Mouse (Mus musculus) adrenal gland, postnatal 4 days (tissue): ENCODE measurements at regions not wholly inside any gene's neighbourhood (a gene's known extent, or its start where the extent isn't known, plus 50 kb on each side); places are given as distances from the start of the nearest gene placed in this dataset.

Experiments
- DNase-seq, 2 experiments: peaks; one replicate each; pipeline ENCODE4 v3.0.0; 2021 to 2022; ENCODE audit warnings: low spot score in 2 of 2, mixed read lengths in 2 of 2

DNA sequence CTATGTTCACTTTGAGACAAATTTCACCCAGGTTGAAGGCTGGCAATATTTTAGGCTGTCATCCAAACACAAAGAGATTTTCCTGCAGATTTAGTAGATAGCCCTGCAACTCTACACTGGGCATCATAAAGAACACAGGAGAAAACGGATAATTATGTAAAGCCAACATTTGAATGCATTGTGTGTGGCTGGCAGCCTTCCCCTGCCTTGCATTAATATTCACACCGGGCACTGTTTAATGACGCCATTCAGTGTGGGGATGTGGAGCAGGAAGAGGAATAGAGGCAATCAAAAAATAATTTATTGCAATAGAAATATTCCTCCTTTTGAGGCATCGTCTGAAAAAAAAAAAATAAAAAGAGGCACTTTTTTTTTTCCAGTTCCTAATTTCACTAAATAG, 105.7 kb downstream of the Samd5 start:
- DNase-seq, result no peak

DNA sequence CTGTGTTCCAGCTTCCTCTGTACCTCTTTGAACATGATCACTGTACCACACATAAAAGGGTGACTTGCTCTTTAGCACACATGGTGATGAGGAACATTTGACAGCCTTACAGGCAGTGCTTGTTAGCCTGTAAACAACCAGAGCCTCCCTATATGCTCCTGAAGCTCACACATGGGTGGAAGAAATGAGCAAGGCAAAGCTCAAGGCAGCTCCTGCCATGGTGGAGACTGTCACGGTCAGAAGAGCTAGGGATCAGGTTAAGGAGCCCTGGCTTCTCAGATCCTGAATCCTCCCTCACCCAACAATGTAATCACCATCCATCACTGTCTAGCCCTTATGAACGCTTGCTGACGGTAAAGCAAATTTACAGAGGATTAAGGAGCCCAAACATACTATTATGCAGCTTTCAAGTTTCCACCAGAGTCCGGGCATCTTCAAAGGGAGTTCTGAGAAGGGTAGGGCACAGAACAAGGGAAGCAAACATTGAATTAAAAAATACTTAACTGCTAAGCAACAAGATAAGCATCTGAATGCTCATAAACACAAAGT, 117.4 kb downstream of the Samd5 start:
- no peak for DNase-seq

DNA sequence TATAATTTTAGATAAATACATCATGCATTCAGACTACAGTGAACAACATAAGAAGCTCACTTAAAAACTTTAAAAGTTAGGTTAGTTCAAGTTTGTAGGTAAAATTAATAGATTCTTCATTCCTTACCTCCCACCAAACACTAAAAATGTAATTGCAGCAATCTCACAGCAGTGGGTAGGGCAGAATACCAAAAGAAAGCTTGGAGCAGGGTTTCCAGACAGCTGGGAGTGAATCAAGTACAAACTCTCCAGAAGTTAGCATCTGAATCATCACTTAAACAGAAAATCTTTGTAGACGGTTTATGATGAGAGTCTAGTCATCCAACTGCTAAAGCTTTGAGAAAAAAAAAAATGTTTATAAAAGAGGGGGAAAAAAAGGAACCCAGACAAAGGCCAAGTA, 117.9 kb downstream of the Samd5 start:
- DNase-seq, result no peak

DNA sequence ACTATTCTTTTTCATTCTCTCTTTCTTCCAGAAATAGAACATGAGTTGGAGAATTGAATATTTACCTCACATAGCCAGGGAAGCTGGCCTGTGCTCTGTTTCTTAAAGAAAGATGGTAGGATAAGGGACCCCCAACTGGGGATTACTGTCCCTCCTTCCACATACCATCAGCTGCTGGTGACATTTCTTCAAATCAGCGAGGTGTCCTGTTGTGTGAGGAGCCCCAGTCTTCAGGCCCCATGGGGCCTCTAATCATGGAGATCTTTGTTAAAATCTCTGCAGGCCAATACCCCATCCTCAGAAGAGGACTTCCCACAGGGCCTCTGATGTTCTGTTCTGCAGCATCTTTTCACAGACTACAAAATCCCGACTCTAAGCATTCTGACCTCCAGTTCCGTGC, 121.1 kb downstream of the Samd5 start:
- no peak for DNase-seq

DNA sequence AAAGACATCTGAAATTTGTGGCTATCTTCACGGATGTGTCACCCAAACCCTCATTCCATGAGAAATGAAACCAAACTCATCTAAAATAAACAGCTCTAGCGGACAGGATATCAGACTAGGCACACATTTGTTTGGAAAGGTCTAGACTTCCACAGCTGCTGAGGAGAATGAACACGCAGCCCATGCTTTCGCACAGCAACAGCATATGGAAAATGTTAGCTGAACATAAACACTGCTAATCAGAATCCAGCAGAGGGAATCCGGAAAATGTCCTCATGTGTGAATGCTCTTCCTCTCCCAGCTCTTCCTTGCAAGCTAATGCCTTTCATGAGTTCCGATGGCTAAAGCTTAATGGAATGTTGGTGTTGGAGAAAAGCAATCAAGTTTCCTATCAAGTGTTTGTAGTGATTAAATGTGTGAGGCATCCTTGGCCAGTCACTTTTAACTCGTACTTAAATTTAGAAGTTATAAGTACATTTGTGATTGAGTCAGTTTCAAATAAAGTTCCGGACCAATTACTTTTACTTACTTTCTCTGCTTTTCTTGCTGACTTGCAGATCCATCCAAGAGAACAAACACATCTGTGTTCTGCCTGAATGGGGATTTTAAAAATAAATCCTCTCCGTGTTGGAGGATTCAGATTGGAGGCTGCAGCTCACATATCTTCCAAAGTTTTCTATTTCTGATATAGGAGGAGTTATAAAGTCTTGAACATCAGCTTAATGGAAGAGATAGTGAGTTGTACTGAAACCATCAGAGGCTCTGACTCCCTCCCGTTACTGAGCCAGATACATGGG, 124.9 kb downstream of the Samd5 start:
- no peak for DNase-seq

DNA sequence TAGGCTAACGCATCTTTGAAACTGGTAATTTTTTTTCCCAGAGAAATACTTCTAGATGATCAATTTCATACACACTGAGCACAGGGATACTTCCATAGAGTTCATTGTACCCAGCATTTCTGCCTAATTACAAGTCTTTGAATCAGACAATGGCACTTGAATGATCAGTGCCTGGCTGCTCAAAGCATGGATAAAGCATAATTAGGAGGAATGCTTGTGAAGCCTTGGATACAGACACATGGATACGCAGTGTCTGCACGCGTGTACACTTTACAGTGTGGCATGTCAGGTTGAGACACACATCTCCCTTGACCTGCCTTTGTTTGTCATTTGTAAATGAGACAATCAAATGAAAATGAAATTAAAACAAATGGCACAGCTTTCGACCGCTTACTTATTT, 129.2 kb downstream of the Samd5 start:
- no peak for DNase-seq

DNA sequence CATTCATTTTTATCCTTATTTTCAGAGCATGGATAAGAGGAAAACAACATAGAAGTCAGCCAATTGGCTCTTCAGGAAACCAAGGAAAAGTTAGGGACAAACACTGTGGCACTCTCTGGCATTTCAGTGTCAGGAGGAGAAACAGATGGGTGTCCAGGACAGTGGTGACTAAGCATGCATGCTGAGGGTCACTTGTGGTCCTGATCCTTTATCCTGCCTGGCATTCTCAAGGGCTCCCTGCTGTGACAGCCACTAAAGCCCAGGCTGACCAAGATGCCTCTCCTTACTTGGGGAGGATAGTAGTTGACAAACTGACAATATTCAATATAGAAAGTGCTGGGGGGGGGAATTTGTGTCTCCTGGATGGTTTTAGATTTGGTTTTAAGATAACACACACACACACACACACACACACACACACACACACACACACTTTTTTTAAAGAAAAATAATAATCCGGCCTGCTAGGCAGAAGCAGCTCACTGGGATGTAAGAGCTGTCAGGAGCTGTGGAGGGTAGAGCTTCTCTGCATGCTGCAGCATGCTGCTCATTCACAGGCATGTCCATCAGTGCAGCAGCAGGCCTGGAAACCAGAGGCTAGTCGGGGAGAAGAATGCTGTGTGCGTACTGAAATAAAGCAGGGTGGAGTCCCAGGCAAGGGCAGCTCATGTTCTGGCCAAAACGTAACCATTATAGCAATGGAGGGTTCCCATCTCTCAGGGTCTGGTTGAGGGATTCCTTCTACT, 130.8 kb downstream of the Samd5 start:
- no peak for DNase-seq

DNA sequence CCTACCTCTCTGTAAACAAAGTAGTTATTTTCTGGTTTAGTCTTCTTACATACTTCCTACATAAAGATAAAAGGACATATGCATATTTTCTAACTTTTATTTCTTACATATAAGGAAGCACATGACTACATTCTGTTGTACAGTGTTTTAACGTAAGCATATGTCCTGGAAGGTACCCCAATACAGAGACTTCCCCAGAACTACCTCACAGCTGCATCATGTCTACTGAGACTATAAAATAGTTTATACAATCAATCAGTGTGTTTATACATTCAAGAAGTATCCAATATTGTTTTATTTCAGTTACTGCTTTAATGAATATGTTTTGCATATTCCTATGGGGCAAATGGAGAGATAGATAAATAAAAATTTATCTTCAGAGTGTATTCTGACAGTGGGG, 133.4 kb downstream of the Samd5 start:
- DNase-seq, result no peak

DNA sequence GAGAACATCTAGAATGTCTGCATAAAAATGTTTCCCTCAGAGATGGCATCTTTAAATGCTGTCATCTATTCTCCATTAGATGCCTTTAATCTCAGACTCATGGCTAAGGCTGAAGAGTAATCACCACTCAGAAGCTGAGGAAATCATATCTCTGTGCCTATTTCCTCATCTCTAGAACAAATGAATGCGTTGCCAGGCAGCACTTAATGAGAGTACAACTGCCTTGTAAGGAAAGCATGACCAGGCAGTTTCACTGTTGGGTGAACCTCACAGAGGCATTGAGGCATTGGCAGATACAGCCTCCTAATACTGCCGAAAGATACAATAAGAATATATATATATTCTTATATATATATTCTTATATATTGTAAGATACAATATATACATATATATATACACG, 137.3 kb downstream of the Samd5 start:
- DNase-seq, result no peak

DNA sequence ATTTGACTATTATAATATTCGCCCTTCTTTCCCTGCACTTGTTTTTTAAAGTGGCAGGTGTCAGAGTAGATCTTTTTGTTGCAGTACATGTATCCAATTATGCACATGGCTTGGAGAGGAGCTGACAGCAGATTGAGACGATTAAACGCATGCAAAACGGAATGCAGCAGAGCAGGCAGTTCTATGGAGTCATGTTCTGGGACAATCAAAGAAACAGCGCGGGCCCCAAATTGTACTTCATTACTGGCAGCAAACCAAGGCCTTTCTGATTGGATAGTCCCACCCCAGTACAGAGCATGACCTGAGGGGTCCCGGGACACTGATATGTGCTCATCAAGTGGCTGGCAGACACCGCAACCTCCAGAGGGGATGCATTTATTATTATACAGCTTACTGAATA, 140.5 kb downstream of the Samd5 start:
- no peak for DNase-seq

DNA sequence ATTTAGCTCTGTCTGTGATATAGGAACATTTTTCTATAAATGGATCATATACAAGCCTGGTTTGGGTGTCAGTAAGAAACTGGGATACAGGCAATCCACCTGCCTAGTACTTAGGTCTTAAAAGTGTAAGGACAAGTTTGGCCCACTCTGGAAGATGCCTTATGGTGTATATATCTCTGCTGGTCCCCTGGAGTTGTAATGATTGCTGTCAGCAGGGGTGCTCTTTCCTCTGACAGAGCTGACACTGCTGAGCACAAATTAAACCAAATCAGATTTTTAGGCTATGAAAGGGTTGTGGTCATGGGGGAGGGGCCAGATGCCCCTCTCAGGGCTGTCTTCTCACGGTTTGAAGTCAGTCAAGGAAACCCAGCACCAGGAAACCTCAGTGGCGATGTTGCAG, 141.7 kb downstream of the Samd5 start:
- DNase-seq, result no peak

DNA sequence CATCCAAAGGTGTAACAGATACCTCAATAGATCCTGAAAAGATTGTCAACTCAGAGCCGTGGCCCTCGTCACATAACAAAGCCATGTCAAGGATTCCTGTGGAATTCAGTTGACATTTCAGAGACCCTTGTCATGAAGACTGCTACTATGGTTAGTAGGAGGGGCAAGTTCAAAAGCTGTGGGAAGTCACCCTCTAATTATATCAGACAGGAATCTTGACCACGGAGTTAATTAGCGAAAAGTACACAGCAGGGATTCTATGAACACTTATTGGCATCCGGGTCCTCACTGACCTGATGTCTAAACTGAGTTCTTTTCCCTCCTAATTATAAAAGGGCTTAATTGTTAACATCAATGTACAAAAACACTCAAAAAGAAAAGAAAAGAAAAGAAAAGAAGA, 143.1 kb downstream of the Samd5 start:
- DNase-seq, result no peak

DNA sequence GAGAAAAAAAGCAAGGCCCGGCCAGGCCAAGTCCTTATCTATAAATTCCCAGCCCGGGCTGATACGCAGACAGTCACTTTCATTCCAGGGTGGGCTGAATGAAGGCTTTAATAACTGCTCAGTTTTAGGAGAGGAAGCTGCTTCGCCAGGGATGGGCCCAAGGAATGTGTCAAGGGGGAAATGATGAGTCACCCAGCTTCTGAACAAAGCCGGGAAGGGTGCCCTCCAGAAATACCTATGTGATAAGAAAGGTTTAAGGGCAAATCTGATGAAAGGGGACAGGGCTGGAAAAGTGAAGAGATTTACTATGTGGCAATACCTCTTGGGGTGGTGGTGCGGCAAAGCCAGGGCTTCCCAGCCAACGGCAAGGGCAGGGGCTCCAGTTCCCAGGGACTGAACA, 145.6 kb downstream of the Samd5 start:
- no peak for DNase-seq

DNA sequence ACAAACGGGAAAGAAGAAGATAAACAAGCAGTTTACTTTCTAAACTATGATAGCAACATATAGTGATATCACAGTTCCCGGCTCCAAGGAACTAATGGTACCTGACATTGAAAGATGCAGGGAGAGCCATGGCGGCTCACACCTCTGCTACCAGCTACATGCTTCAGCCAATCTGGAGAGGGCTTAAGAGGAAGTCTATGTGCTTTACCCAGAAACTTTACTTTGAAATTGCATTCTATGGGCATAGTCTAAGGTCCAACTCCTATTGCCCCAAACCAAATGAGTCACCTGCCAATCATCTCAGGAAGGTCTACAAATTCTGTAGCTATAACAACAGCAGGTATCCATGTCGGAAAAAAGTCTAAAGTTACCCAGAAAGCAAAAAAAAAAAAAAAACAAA, 146.9 kb downstream of the Samd5 start:
- no peak for DNase-seq

DNA sequence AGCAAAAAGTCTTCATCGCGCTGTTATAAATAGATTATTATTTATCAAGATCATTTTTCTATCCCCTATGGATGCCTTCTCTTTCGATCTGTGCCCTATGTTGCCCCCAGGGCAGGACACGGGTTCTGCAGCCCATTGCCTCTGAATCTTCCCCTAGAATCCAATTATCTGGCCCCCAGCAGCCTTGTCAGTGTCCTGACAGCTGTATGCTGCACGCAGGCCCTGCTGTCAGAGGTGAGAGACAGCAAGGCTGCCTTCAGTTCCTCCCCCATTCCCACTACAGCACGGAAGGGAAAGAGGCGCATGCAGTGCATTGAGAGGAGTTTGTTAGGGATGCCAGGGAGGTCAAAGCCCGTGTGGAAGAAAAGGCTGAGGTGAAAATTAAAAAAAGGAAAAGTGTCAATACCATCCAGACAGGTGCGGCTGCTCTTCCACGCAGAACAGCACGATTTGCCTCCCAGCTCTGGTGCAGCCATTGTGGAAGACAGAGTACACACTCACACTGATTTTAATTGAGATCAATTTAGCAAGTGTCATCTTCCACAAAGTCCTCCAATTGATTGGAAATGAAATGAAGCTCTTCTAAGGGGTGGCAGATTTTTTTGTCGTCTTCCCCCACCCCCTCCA, 165.1 kb downstream of the Samd5 start:
- DNase-seq, result no peak

DNA sequence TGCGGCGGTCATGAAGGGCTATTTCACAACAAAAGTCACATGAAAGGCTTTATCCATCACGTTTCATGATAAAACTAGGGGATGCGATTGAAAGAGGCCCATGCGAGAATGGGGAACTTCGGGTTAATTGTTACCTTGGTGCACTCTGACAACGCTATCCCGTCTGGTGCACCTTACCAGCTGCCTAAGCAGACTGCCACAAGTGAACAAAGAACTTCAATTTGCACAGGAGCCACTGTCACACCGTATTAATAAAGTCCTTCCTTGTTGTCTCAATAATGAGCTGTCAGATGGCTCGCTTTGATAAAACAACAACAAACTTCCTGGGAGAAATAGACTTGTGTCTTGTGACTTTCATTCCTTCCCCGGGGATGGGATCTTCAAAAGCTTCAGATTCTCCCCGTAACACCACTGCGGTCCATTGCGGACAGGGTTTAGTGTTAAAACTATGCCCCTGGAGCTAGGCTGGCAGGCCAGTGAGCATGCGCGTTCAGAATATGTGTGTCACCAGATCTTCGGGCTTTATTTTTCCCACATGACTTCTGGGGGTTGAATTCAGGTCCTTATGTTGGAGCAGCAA, 165.8 kb downstream of the Samd5 start:
- no peak for DNase-seq

DNA sequence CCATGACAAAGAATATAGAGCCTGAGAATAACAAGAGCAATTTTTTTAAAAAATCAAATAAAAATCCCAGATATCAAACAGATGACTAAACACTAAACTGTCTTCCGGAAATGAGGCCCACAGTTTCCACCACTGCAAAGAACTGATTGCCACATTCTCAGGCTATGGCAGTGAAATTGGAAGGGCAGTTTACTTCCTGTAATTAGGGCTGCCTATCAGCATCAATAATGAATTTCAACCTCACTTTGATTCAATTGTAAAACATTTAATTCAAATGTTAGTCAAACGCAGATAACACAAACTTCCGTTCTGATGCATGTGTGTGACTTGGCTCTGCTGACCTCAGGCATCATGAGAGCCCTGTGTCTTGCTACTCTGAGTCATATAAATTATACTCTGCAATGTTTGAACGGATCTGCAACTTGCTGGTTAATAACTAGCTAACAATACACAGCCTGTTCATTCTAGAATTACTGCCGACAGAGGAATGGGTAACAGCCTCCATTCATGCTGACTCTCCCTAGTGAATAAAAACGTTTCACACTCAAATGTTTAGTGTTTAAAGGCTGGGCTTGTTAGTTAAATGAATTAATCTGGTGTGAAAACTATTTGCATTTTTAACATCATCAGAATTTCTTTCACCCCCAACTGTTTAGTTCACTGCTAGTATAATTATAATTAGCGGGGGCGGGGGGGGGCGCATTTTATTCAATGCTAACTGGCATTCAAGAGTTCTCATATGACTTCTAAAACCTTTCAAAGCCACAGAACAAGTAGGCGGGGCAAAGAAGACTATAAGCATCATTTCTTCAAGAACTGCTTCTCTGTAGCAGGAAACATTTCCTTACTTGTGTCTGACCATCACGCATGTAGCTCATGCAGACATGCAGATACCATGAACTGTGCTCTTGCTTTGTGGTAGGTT, 171.2 kb downstream of the Samd5 start:
- DNase-seq, result no peak

DNA sequence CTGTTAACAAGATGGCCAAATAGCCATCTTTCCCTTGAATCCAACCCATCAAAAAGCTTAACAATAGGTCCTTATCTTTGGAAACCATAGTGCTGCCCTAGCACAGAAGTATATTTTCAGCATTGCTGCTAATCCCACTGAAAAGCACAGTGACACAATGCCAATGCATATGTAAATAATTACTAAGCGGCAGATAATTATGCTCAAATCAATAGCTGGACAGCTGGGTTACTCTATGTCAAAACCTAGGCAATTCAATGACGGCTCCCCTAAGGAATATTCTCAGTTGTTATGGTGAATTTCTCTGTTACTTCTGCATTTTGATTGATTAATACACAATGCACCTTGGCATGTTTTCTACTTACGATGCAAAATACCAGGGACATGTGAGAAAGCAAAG, 176.5 kb downstream of the Samd5 start:
- DNase-seq, result no peak

DNA sequence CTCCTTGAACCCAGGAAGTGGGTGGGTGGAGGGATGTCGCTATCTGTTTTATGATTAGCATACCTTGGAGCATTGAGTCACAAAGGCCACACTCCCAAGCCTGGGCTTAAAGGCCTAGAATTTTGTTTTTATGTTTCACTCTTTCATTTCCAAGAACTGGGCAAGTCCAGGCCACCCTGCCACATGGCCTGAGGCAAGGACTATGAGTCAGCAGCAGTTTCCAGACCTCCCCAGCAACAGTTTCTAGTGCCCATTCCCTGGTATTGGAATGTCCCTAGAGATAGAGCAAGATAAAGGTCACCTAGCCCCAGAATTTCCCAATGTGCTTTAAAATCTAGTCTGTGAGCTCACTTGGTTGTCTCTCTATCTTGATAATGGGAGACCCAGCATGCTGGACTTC, 178.0 kb downstream of the Samd5 start:
- no peak for DNase-seq

DNA sequence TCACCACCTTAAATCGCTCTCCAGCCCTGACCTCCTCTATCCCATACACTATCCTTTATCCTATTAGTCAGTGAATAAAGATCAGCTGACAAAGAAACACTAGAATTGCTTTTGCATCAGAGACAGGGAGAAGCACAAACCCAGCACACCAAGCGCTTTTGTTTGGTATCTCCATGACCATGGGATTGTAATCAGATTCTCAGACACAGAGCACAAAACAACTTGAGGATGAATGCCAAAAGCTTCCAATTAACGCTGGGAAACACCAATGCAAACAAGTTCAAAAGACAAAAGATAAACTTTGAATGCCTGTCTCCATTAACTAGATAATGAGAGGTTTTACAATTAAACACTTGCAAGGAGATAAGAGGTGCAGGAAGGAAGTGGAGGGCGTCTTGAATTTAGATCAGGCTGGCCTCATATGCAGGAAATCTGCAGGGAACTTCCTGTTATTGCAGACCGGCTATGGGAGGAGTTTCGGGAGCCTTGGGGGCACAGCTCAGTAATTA, 179.8 kb downstream of the Samd5 start:
- DNase-seq, result no peak

DNA sequence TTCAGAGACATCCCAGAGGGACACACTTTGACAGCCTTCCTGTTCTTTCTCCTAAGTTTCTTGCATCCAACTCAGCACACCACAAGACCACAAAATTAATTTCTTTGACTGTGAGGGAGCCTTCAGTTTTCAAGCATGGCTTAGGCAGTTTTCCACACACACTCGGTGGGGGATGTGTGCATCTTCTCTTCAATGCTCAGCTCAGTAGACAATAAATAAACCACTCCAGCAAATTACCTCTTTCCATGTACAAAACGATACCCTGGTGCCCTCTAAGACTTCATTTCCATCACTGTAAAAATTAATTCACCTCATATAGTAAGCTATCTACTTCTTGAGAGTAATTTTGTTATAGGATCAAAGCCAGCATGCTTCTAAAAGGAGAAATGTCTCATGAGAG, 184.6 kb downstream of the Samd5 start:
- no peak for DNase-seq
